ENCODE assay signal across 26 mouse cellular contexts in the genomic region with DNA sequence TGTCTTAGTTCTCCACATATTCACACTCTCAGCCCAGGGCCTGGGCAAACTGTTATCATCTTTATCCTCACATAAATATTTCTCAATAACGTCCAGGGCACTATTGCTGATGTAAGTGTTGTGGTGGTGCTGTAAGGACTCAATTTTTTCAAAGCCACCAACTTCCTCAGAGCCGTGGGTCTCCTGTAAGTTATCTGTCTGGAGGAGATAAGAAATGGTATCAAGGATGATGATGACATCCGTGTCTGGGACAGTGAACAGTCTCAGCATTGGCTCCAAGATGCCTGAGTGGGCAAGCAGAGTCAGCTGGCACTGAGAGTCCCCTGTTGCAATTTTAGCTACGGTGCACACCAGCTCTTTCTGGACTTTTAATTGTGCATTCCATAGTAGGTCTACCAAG. TPM values are rescaled to one million over a fixed set of nuclear protein-coding genes. Genes with fewer than 3 reads are reported as not detected.
"Had no signal": no experiment of that assay in that cellular context is flagged by ENCODE, and none has a peak within 500 bp of the region (broad histone marks: within the 10 kb centered on the region; RNA-seq: fewer than 3 reads in every experiment).

No protein-coding gene starts in this region.

- H3K27me3 ChIP-seq: midbrain, embryonic 12.5 days; neural tube, embryonic 13.5 days; neural tube, embryonic 15.5 days had no signal

- H3K9ac ChIP-seq: lung, embryonic 14.5 days; midbrain, embryonic 12.5 days; neural tube, embryonic 13.5 days; neural tube, embryonic 15.5 days had no signal

- H3K4me3 ChIP-seq: midbrain, embryonic 10.5 days; midbrain, embryonic 12.5 days; myocyte; neural tube, embryonic 13.5 days; neural tube, embryonic 15.5 days had no signal

- H3K9me3 ChIP-seq: midbrain, embryonic 10.5 days; midbrain, embryonic 12.5 days; neural tube, embryonic 13.5 days; neural tube, embryonic 15.5 days had no signal

- ATAC-seq: midbrain, embryonic 16.5 days had no signal

- H3K4me1 ChIP-seq: midbrain, embryonic 10.5 days; midbrain, embryonic 12.5 days; neural tube, embryonic 13.5 days; neural tube, embryonic 15.5 days had no signal

- H3K36me3 ChIP-seq: midbrain, embryonic 10.5 days; midbrain, embryonic 12.5 days; neural tube, embryonic 13.5 days; neural tube, embryonic 15.5 days had no signal

- H3K27ac ChIP-seq: midbrain, embryonic 10.5 days; midbrain, embryonic 12.5 days; neural tube, embryonic 13.5 days; neural tube, embryonic 15.5 days had no signal

- DNase-seq: lung, adult 18-20 months; lung, embryonic 14.5 days; lung, postnatal 10 days; lung, postnatal 4 days; midbrain, embryonic 14.5 days; retina, postnatal 1 day; right cerebral cortex, adult 18-20 months; right cerebral cortex, postnatal 25 days; right cerebral cortex, postnatal 4 days; spleen, adult 18-20 months; thymus, adult 18-20 months; thymus, postnatal 14 days; thymus, postnatal 36 days had no signal

RNA-seq across cellular contexts. Expression of gene 1700015G11Rik, which starts 6.5 kb away (rescaled TPM):
- total RNA-seq: megakaryocyte-erythroid progenitor cell, adult 5-6 weeks had no signal
- polyA plus RNA-seq: lung, embryonic 14.5 days; lung, embryonic 16.5 days; midbrain, embryonic 10.5 days; midbrain, embryonic 12.5 days; midbrain, embryonic 14.5 days; midbrain, embryonic 16.5 days; myocyte; neural tube, embryonic 11.5 days; neural tube, embryonic 13.5 days; neural tube, embryonic 15.5 days; small intestine, adult 2 months; stomach, embryonic 14.5 days; stomach, embryonic 16.5 days; thymus, postnatal 0 days had no signal
